In genomic region chr3:96488907-96489629, GRCm38 (mm10) we compare ENCODE assay signal across 12 mouse cellular contexts. TPM values are rescaled to one million over a fixed set of nuclear protein-coding genes. Genes with fewer than 3 reads are reported as not detected.
DNase-seq lines count a peak whose midpoint lies in the region; ATAC-seq and TF ChIP-seq lines count a peak whose summit lies in the region.
"Not testable (repeated sequence)": the region's sequence is repeated elsewhere in the genome, so short reads cannot be mapped to it uniquely, and the experiment has no call there.
"Had no signal": no experiment of that assay in that cellular context is flagged by ENCODE, and none has a peak within 500 bp of the region (broad histone marks: within the 10 kb centered on the region; RNA-seq: fewer than 3 reads in every experiment).

No protein-coding gene starts in this region.

- TF ChIP-seq CTCF in G1E (IDR thresholded peaks at IDR 0.05; ENCODE audit: low read depth, low read length); heart, postnatal 0 days (IDR thresholded peaks at IDR 0.05; ENCODE audit: low read depth); kidney, adult 2 months (conservative IDR thresholded peaks at IDR 0.05; ENCODE audit: insufficient read depth, insufficient read length, low read depth, low read length); small intestine, adult 2 months (IDR thresholded peaks at IDR 0.05; ENCODE audit: extremely low read depth, insufficient read length, insufficient replicate concordance, low read depth, low read length): not testable (repeated sequence)

- not testable (repeated sequence) for H3K4me3 ChIP-seq in G1E (ENCODE audit: low read depth, low read length); heart, postnatal 0 days (ENCODE audit: low read depth, low read length); midbrain, embryonic 11.5 days (ENCODE audit: low read depth, low read length)
- 0 out of 2 replicates have a peak overlapping the region, but pooled peaks have one; percentile 14 for H3K4me3 ChIP-seq in forebrain, embryonic 14.5 days (ENCODE audit: low read depth, low read length)
- peak overlapping the region; percentile 72 for H3K4me3 ChIP-seq in kidney, adult 2 months (ENCODE audit: insufficient read depth, low read depth, low read length)
- peak overlapping the region; percentile 35 for H3K4me3 ChIP-seq in liver, embryonic 13.5 days (replicated peaks)
- H3K4me3 ChIP-seq in small intestine, adult 2 months (ENCODE audit: low read depth, low read length): peak overlapping the region; percentile 58

- not testable (repeated sequence) for TF ChIP-seq POLR2A in kidney, adult 2 months (IDR thresholded peaks at IDR 0.05; ENCODE audit: low read depth, low read length); small intestine, adult 2 months (IDR thresholded peaks at IDR 0.05; ENCODE audit: low read depth, low read length)

- DNase-seq in G1E (ENCODE audit: low spot score); forebrain, embryonic 14.5 days (ENCODE audit: low spot score); heart, postnatal 0 days (ENCODE audit: low spot score); liver, embryonic 13.5 days; midbrain, embryonic 11.5 days (ENCODE audit: low spot score, missing footprints): not testable (repeated sequence)
- peak; percentile 12 for DNase-seq in kidney, adult 2 months

- TF ChIP-seq EP300 in heart, postnatal 0 days (IDR thresholded peaks at IDR 0.05; ENCODE audit: low read depth): not testable (repeated sequence)

- not testable (repeated sequence) for H3K9me3 ChIP-seq in G1E (replicated peaks); forebrain, embryonic 14.5 days (replicated peaks; ENCODE audit: control insufficient read depth, low read length); heart, postnatal 0 days (replicated peaks; ENCODE audit: control insufficient read depth, low read length); liver, embryonic 13.5 days (replicated peaks); midbrain, embryonic 11.5 days (ENCODE audit: control insufficient read depth, low read length)

- not testable (repeated sequence) for H3K36me3 ChIP-seq in G1E (replicated peaks); forebrain, embryonic 14.5 days (ENCODE audit: control insufficient read depth, insufficient read depth, low read length); heart, postnatal 0 days (replicated peaks; ENCODE audit: control insufficient read depth, insufficient read depth, low read length); kidney, adult 2 months (ENCODE audit: control insufficient read depth, insufficient read depth, low read length); liver, embryonic 13.5 days; midbrain, embryonic 11.5 days (ENCODE audit: control insufficient read depth, insufficient read depth, low read length); small intestine, adult 2 months (ENCODE audit: control insufficient read depth, insufficient read depth, low read length)

- not testable (repeated sequence) for H3K9ac ChIP-seq in forebrain, embryonic 14.5 days (ENCODE audit: low read length); heart, postnatal 0 days (replicated peaks; ENCODE audit: low read depth, low read length); liver, embryonic 13.5 days; midbrain, embryonic 11.5 days (ENCODE audit: low read length)

- not testable (repeated sequence) for H3K27me3 ChIP-seq in G1E (ENCODE audit: insufficient read depth, low read length); forebrain, embryonic 14.5 days (replicated peaks; ENCODE audit: control insufficient read depth, insufficient read depth, low read length); heart, postnatal 0 days (ENCODE audit: control insufficient read depth, insufficient read depth, low read length); kidney, adult 2 months (replicated peaks; ENCODE audit: control insufficient read depth, insufficient read depth, low read length); liver, embryonic 13.5 days; midbrain, embryonic 11.5 days (ENCODE audit: control insufficient read depth, insufficient read depth, low read length); small intestine, adult 2 months (ENCODE audit: control insufficient read depth, insufficient read depth, low read length)

- peaks cover 20% of the 10 kb centered on the region for H3K4me1 ChIP-seq in G1E (ENCODE audit: insufficient read depth, low read depth, low read length)
- H3K4me1 ChIP-seq in forebrain, embryonic 14.5 days (ENCODE audit: control insufficient read depth, insufficient read depth, low read length); heart, postnatal 0 days (ENCODE audit: control insufficient read depth, insufficient read depth); kidney, adult 2 months (ENCODE audit: control insufficient read depth, insufficient read depth, low read length); midbrain, embryonic 11.5 days (ENCODE audit: control insufficient read depth, insufficient read depth, low read length); small intestine, adult 2 months (ENCODE audit: control insufficient read depth, insufficient read depth, insufficient read length, low read length): not testable (repeated sequence)
- H3K4me1 ChIP-seq in liver, embryonic 13.5 days (replicated peaks): peaks cover 28% of the 10 kb centered on the region

- H3K27ac ChIP-seq in forebrain, embryonic 14.5 days (ENCODE audit: low read depth, low read length): peak overlapping the region; percentile 72; the same call in 1 of the 2 replicates
- peak overlapping the region; percentile 90 for H3K27ac ChIP-seq in heart, postnatal 0 days (ENCODE audit: low read depth)
- H3K27ac ChIP-seq in kidney, adult 2 months (ENCODE audit: insufficient read depth, low read depth, low read length): peak overlapping the region; percentile 98
- peak overlapping the region; percentile 91 for H3K27ac ChIP-seq in liver, embryonic 13.5 days
- H3K27ac ChIP-seq in midbrain, embryonic 11.5 days (ENCODE audit: low read depth, low read length): peak overlapping the region; percentile 63; the same call in 1 of the 2 replicates
- H3K27ac ChIP-seq in small intestine, adult 2 months (ENCODE audit: insufficient read depth, low read depth, low read length): peak overlapping the region; percentile 94

- H3K4me2 ChIP-seq in forebrain, embryonic 14.5 days (ENCODE audit: low read length); heart, postnatal 0 days (ENCODE audit: low read depth, low read length); midbrain, embryonic 11.5 days: not testable (repeated sequence)
- H3K4me2 ChIP-seq in liver, embryonic 13.5 days: peak overlapping the region; percentile 42; the same call in 1 of the 2 replicates

- under 1% methylated on average over 9 of the region's 31 CpGs for WGBS in forebrain, embryonic 14.5 days
- 1% methylated on average over 9 of the region's 31 CpGs for WGBS in heart, postnatal 0 days
- WGBS in kidney, adult 2 months: under 1% methylated on average over 9 of the region's 31 CpGs
- WGBS in liver, embryonic 13.5 days (ENCODE audit: insufficient replicate concordance): 0% methylated on average over 9 of the region's 31 CpGs
- WGBS in midbrain, embryonic 11.5 days: 0% methylated on average over 9 of the region's 31 CpGs
- under 1% methylated on average over 9 of the region's 31 CpGs for WGBS in small intestine, adult 2 months

- ATAC-seq in G1E (ENCODE audit: extremely low read depth, insufficient number of reproducible peaks, low FRiP score, poor library complexity, severe bottlenecking): peak; percentile 71
- ATAC-seq in common myeloid progenitor, adult 5-6 weeks (replicated peaks; ENCODE audit: low read depth, poor library complexity, severe bottlenecking): peak; percentile 52
- peak; percentile 60 for ATAC-seq in forebrain, embryonic 14.5 days
- peak; percentile 71 for ATAC-seq in heart, postnatal 0 days (ENCODE audit: insufficient read depth, low read depth)
- peak; percentile 75 for ATAC-seq in liver, embryonic 13.5 days (ENCODE audit: low read depth)
- ATAC-seq in midbrain, embryonic 11.5 days (ENCODE audit: low FRiP score): peak; percentile 66

RNA-seq across cellular contexts. Expression of gene Hfe2, which starts 35.9 kb away (rescaled TPM):
- not detected in 2 replicates for total RNA-seq in G1E (2014; fragmentation: Nextera tagmentation)
- total RNA-seq in G1E (2017): not detected in 2 replicates
- polyA plus RNA-seq in G1E (2012): not detected in 2 replicates
- total RNA-seq in common myeloid progenitor, adult 5-6 weeks (2017): not detected in 2 replicates
- 0.41 and 0.52 TPM in 2 replicates for polyA plus RNA-seq in forebrain, embryonic 14.5 days (2014; fragmentation: Nextera tagmentation; extraction: Ambion mirVana)
- total RNA-seq in heart, postnatal 0 days (2014; rRNA removed; ENCODE audit: low replicate concordance): 68.1 and 81.3 TPM in 2 replicates
- 24.7 and 25.9 TPM in 2 replicates for polyA plus RNA-seq in heart, postnatal 0 days (2015; fragmentation: Nextera tagmentation; extraction: Ambion mirVana)
- polyA plus RNA-seq in kidney, adult 2 months (2012; rRNA removed): 0.23 and 3.9 TPM in 2 replicates
- polyA plus RNA-seq in liver, embryonic 13.5 days (2015; fragmentation: Nextera tagmentation; extraction: Ambion mirVana): 1.3 and 1.7 TPM in 2 replicates
- polyA plus RNA-seq in midbrain, embryonic 11.5 days (2014; fragmentation: Nextera tagmentation; extraction: Ambion mirVana): 1.3 and 1.7 TPM in 2 replicates
- 0.06 TPM in 1 of 2 replicates, not detected in the other for polyA plus RNA-seq in small intestine, adult 2 months (2012; rRNA removed)

RNA-seq across cellular contexts. Expression of gene BC107364, which starts 37.0 kb away (rescaled TPM):
- total RNA-seq in G1E (2014; fragmentation: Nextera tagmentation) (not detected in 2 replicates), G1E (2017) (0.27 TPM in 1 of 2 replicates, not detected in the other)
- polyA plus RNA-seq in G1E (2012): not detected in 2 replicates
- total RNA-seq in common myeloid progenitor, adult 5-6 weeks (2017): not detected in 2 replicates
- not detected in 2 replicates for polyA plus RNA-seq in forebrain, embryonic 14.5 days (2014; fragmentation: Nextera tagmentation; extraction: Ambion mirVana)
- total RNA-seq in heart, postnatal 0 days (2014; rRNA removed; ENCODE audit: low replicate concordance): not detected in 2 replicates
- polyA plus RNA-seq in heart, postnatal 0 days (2015; fragmentation: Nextera tagmentation; extraction: Ambion mirVana): 0.40 and 0.41 TPM in 2 replicates
- 0.08 and 0.14 TPM in 2 replicates for polyA plus RNA-seq in kidney, adult 2 months (2012; rRNA removed)
- not detected in 2 replicates for polyA plus RNA-seq in liver, embryonic 13.5 days (2015; fragmentation: Nextera tagmentation; extraction: Ambion mirVana)
- not detected in 2 replicates for polyA plus RNA-seq in midbrain, embryonic 11.5 days (2014; fragmentation: Nextera tagmentation; extraction: Ambion mirVana)
- polyA plus RNA-seq in small intestine, adult 2 months (2012; rRNA removed): not detected in 2 replicates
- total RNA-seq: heart, adult 8-10 months; left cerebral cortex, postnatal 14 days had no signal
- polyA plus RNA-seq: C2C12, myocyte had no signal
